In genomic region chr9:108853635-108854240, GRCm38 (mm10) we compare ENCODE assay signal across 8 mouse cellular contexts. TPM values are rescaled to one million over a fixed set of nuclear protein-coding genes. Genes with fewer than 3 reads are reported as not detected.
DNase-seq lines count a peak whose midpoint lies in the region; ATAC-seq and TF ChIP-seq lines count a peak whose summit lies in the region.

No protein-coding gene starts in this region.

- peak overlapping the region; percentile 66 for H3K4me2 ChIP-seq in forebrain, embryonic 16.5 days (ENCODE audit: low read length)
- peak overlapping the region; percentile 91 for H3K4me2 ChIP-seq in lung, embryonic 14.5 days

- H3K4me3 ChIP-seq in cerebellum, adult 2 months (replicated peaks; ENCODE audit: insufficient read depth, low read depth, low read length), result peak overlapping the region; percentile 80
- peak overlapping the region; percentile 56 for H3K4me3 ChIP-seq in forebrain, embryonic 16.5 days (replicated peaks; ENCODE audit: low read length)
- peak overlapping the region; percentile 71 for H3K4me3 ChIP-seq in lung, embryonic 14.5 days (ENCODE audit: low read depth, low read length)

- H3K36me3 ChIP-seq in forebrain, embryonic 16.5 days (ENCODE audit: control insufficient read depth, insufficient read depth), result peaks cover 7% of the 10 kb centered on the region; the same call in 1 of the 2 replicates
- H3K36me3 ChIP-seq in lung, embryonic 14.5 days (ENCODE audit: insufficient read depth), result peaks cover 16% of the 10 kb centered on the region; the same call in 1 of the 2 replicates

- H3K4me1 ChIP-seq in cerebellum, adult 2 months (ENCODE audit: control insufficient read depth, insufficient read depth, low read length), result peaks cover 9% of the 10 kb centered on the region
- H3K4me1 ChIP-seq in forebrain, embryonic 16.5 days (replicated peaks; ENCODE audit: control insufficient read depth, insufficient read depth, low read length), result peaks cover 11% of the 10 kb centered on the region
- peaks cover 7% of the 10 kb centered on the region; the same call in 1 of the 2 replicates for H3K4me1 ChIP-seq in lung, embryonic 14.5 days (ENCODE audit: insufficient read depth)

- peak; percentile 63 for TF ChIP-seq CTCF in cerebellum, adult 2 months (IDR thresholded peaks at IDR 0.05; ENCODE audit: borderline replicate concordance, insufficient read depth, low read depth, low read length)
- TF ChIP-seq CTCF in lung, embryonic 14.5 days (IDR thresholded peaks at IDR 0.05; ENCODE audit: low read depth), result peak; percentile 78

- peak; percentile 93 for ATAC-seq in forebrain, embryonic 16.5 days
- ATAC-seq in lung, embryonic 14.5 days (ENCODE audit: insufficient read depth), result peak; percentile 92

- DNase-seq in Muller cell, postnatal 12 days (ENCODE audit: inconsistent ontology term), result peak; percentile 96
- DNase-seq in cerebellum, adult 2 months, result peak; percentile 94 to 96
- DNase-seq in heart, postnatal 25 days (ENCODE audit: low spot score), result peak; percentile 89
- DNase-seq in layer of hippocampus, adult 11-12 months (ENCODE audit: low spot score), result peak; percentile 92
- peak; percentile 97 for DNase-seq in lung, embryonic 14.5 days
- peak; percentile 79 for DNase-seq in ovary, postnatal 14 days (ENCODE audit: low spot score)
- peak; percentile 89 for DNase-seq in thymus, postnatal 14 days

- H3K27ac ChIP-seq in cerebellum, adult 2 months (ENCODE audit: insufficient read depth, low read length), result peak overlapping the region; percentile 44
- peak overlapping the region; percentile 42 for H3K27ac ChIP-seq in forebrain, embryonic 16.5 days (ENCODE audit: low read length)
- H3K27ac ChIP-seq in lung, embryonic 14.5 days (ENCODE audit: low read depth), result peak overlapping the region; percentile 94

- intact Hi-C loops in heart, postnatal 25 days (cut with DNase I), result no loop called here

- 1% methylated on average over 25 of the region's 25 CpGs for WGBS in cerebellum, adult 2 months
- WGBS in forebrain, embryonic 16.5 days, result 2% methylated on average over 25 of the region's 25 CpGs
- WGBS in lung, embryonic 14.5 days, result 2% methylated on average over 25 of the region's 25 CpGs

- peak overlapping the region; percentile 54 for H3K9ac ChIP-seq in forebrain, embryonic 16.5 days (replicated peaks; ENCODE audit: low read depth, low read length)
- peak overlapping the region; percentile 66 for H3K9ac ChIP-seq in lung, embryonic 14.5 days

- H3K9me3 ChIP-seq in forebrain, embryonic 16.5 days (ENCODE audit: control insufficient read depth, low read length), result no peaks in the 10 kb centered on the region
- no peaks in the 10 kb centered on the region for H3K9me3 ChIP-seq in lung, embryonic 14.5 days (ENCODE audit: low read depth, low read length)

- peak; percentile 17; the same call in 1 of the 2 replicates for TF ChIP-seq POLR2A in cerebellum, adult 2 months (IDR thresholded peaks at IDR 0.05; ENCODE audit: borderline replicate concordance, insufficient read depth, low read length)

- no peaks in the 10 kb centered on the region for H3K27me3 ChIP-seq in cerebellum, adult 2 months (ENCODE audit: control insufficient read depth, insufficient read depth, low read length)
- no peaks in the 10 kb centered on the region for H3K27me3 ChIP-seq in forebrain, embryonic 16.5 days (replicated peaks; ENCODE audit: control insufficient read depth, insufficient read depth, low read length)
- no peaks in the 10 kb centered on the region for H3K27me3 ChIP-seq in lung, embryonic 14.5 days (ENCODE audit: insufficient read depth, low read length)

RNA-seq across cellular contexts. Expression of gene Slc26a6, which starts 0.7 kb away (rescaled TPM):
- polyA plus RNA-seq in cerebellum, adult 2 months (2012; rRNA removed), result 22.6 and 28.2 TPM in 2 replicates
- polyA plus RNA-seq in forebrain, embryonic 16.5 days (2015; fragmentation: Nextera tagmentation; extraction: Ambion mirVana), result 11.5 and 13.8 TPM in 2 replicates
- total RNA-seq in heart, postnatal 25 days (2021), result 10 to 100 TPM; 27.4 to 28.7 TPM
- 10.7 and 12.0 TPM in 2 replicates for polyA plus RNA-seq in lung, embryonic 14.5 days (2014; fragmentation: Nextera tagmentation; extraction: Ambion mirVana)

RNA-seq across cellular contexts. Expression of gene Celsr3, which starts 27.6 kb away (rescaled TPM):
- polyA plus RNA-seq in cerebellum, adult 2 months (2012; rRNA removed), result 77.1 and 88.3 TPM in 2 replicates
- 18.9 and 22.3 TPM in 2 replicates for polyA plus RNA-seq in forebrain, embryonic 16.5 days (2015; fragmentation: Nextera tagmentation; extraction: Ambion mirVana)
- under 1 TPM; 0.03 to 0.23 TPM for total RNA-seq in heart, postnatal 25 days (2021)
- 0.14 and 0.17 TPM in 2 replicates for polyA plus RNA-seq in lung, embryonic 14.5 days (2014; fragmentation: Nextera tagmentation; extraction: Ambion mirVana)

RNA-seq across cellular contexts. Expression of gene Nckipsd, which starts 45.6 kb away (rescaled TPM):
- 73.9 and 76.9 TPM in 2 replicates for polyA plus RNA-seq in cerebellum, adult 2 months (2012; rRNA removed)
- 20.5 and 35.1 TPM in 2 replicates for polyA plus RNA-seq in forebrain, embryonic 16.5 days (2015; fragmentation: Nextera tagmentation; extraction: Ambion mirVana)
- total RNA-seq in heart, postnatal 25 days (2021), result 1 to 10 TPM; 7.9 to 8.3 TPM
- polyA plus RNA-seq in lung, embryonic 14.5 days (2014; fragmentation: Nextera tagmentation; extraction: Ambion mirVana), result 11.3 and 14.4 TPM in 2 replicates

Comparison
In these comparisons a context has a peak if more than half of its experiments do, and no peak if none do; other contexts are left out.
1. Peak in every context shown above with its lines: DNase-seq, ATAC-seq, H3K4me3 ChIP-seq and H3K27ac ChIP-seq.
2. H3K27ac ChIP-seq: peak in every context shown above with its lines; median percentile 94 in lung, embryonic 14.5 days; 44 in cerebellum, adult 2 months; 42 in forebrain, embryonic 16.5 days.
3. RNA of gene Celsr3, which starts 27.6 kb away (polyA plus RNA-seq): 77.1 to 88.3 TPM in cerebellum, adult 2 months and 18.9 to 22.3 TPM in forebrain, embryonic 16.5 days; 0.14 to 0.17 TPM in lung, embryonic 14.5 days; every median in the first group is over 10 times any median in the second.